Mouse (Mus musculus) hindbrain, postnatal 0 days (tissue): ENCODE measurements around the gene Drg2. TPM values are rescaled to one million over a fixed set of nuclear protein-coding genes. Genes with fewer than 3 reads are reported as not detected.

Experiments
- ATAC-seq: fragments of 200-750 bp; cut with Nextera tagmentation; 2 replicates; pipeline ENCODE4 v1.8.0; 2017; ENCODE audit warnings: mild to moderate bottlenecking, moderate TSS enrichment, moderate library complexity
- DNase-seq: peaks from one replicate; pipeline ENCODE4 v3.0.0-alpha.2; 2015; ENCODE audit warnings: low spot score
- H3K27ac ChIP-seq: fragments of 300-500 bp; sonication (generic); 2 replicates; pipeline ENCODE4 v1.5.1; 2014; ENCODE audit warnings: mild to moderate bottlenecking
- H3K27me3 ChIP-seq: fragments of 300-500 bp; sonication (generic); 2 replicates; pipeline ENCODE4 v1.6.1; 2014; ENCODE audit warnings: low read length, mixed read lengths; ENCODE audit not compliant: insufficient read depth
- H3K36me3 ChIP-seq: fragments of 300-500 bp; sonication (generic); 2 replicates; pipeline ENCODE4 v1.6.1; 2014; ENCODE audit warnings: low read length, mixed read lengths; ENCODE audit not compliant: insufficient read depth
- H3K4me1 ChIP-seq: fragments of 300-500 bp; sonication (generic); 2 replicates; pipeline ENCODE4 v1.6.1; 2014; ENCODE audit warnings: antibody characterized with exemption, low read length, mixed read lengths; ENCODE audit not compliant: insufficient read depth
- H3K4me2 ChIP-seq: fragments of 300-500 bp; sonication (generic); 2 replicates; pipeline ENCODE4 v1.6.1; 2014; ENCODE audit warnings: low read depth, mild to moderate bottlenecking, low read length, moderate library complexity, mixed read lengths
- H3K4me3 ChIP-seq: fragments of 300-500 bp; sonication (generic); 2 replicates; pipeline ENCODE4 v1.5.1; 2014; ENCODE audit warnings: low read length
- H3K9ac ChIP-seq: fragments of 300-500 bp; sonication (generic); replicated peaks from 2 replicates; pipeline ENCODE4 v1.6.1; 2014; ENCODE audit warnings: mild to moderate bottlenecking, low read length, moderate library complexity, mixed read lengths
- H3K9me3 ChIP-seq: fragments of 300-500 bp; sonication (generic); 2 replicates; pipeline ENCODE4 v1.6.1; 2016; ENCODE audit warnings: low read length, mixed read lengths
- CTCF ChIP-seq: IDR thresholded peaks from 2 replicates; pipeline ENCODE4 v1.5.1; 2016; ENCODE audit warnings: antibody characterized with exemption, control low read depth, low read depth
- WGBS: fragments of 180-500 bp; shearing (Covaris S2); extraction: QIAGEN DNeasy Blood & Tissue Kit; methylation state at CpG from one replicate; pipeline ENCODE4 v1.1.7; 2014; 5-methylcytosine and 5-hydroxymethylcytosine counted together
- polyA plus RNA-seq: library from polyadenylated mRNA; unstranded; fragments of >200 nt; fragmentation: Nextera tagmentation; extraction: Ambion mirVana; gene quantifications from 2 replicates; pipeline ENCODE4 v1.2.1, GENCODE M21; 2015
- total RNA-seq: library from RNA; depleted of rRNA; stranded (reverse); fragments of >200 nt; gene quantifications from 2 replicates; pipeline ENCODE4 v1.2.3, GENCODE M21; 2014; rRNA removed

Drg2 gene
- total and polyA plus RNA-seq, 2 experiments from 2014 or later = 82.2 to 93.9 TPM

GRCm38 (mm10) chr11:60512520-60512919 lies 58.1 kb downstream of the Drg2 start:
- TF ChIP-seq CTCF = peak; percentile 12; the same call in 1 of the 2 replicates
- no peak overlapping the region for H3K4me3 ChIP-seq
- H3K27me3 ChIP-seq = no peaks in the 10 kb centered on the region
- no peak overlapping the region for H3K27ac ChIP-seq
- H3K9ac ChIP-seq = no peak overlapping the region
- 0 out of 2 replicates have a peak, but pooled peaks cover 5% of the 10 kb centered on the region for H3K4me1 ChIP-seq
- no peak overlapping the region for H3K4me2 ChIP-seq
- ATAC-seq (no peak), DNase-seq (no peak)
- H3K36me3 ChIP-seq = no peaks in the 10 kb centered on the region
- WGBS = 79% methylated on average over 2 of the region's 2 CpGs
- H3K9me3 ChIP-seq = no peaks in the 10 kb centered on the region

- H3K4me3 ChIP-seq = no peak overlapping the region
- H3K9me3 ChIP-seq = no peaks in the 10 kb centered on the region
- H3K27ac ChIP-seq = no peak overlapping the region
- no peaks in the 10 kb centered on the region for H3K27me3 ChIP-seq
- H3K4me2 ChIP-seq = no peak overlapping the region
- no peaks in the 10 kb centered on the region for H3K4me1 ChIP-seq
- H3K9ac ChIP-seq = no peak overlapping the region
- WGBS = 82% methylated on average over 2 of the region's 2 CpGs
- ATAC-seq (no peak), DNase-seq (no peak)
- H3K36me3 ChIP-seq = no peaks in the 10 kb centered on the region
- TF ChIP-seq CTCF = no peak
Observed at GRCm38 (mm10) chr11:60514941-60515340, 60.5 kb downstream of the Drg2 start.

- no peak for DNase-seq
- H3K27me3 ChIP-seq = no peaks in the 10 kb centered on the region
- no peaks in the 10 kb centered on the region for H3K9me3 ChIP-seq
- no peak overlapping the region for H3K9ac ChIP-seq
- no peaks in the 10 kb centered on the region for H3K36me3 ChIP-seq
- H3K27ac ChIP-seq = no peak overlapping the region
- H3K4me3 ChIP-seq = no peak overlapping the region
- TF ChIP-seq CTCF = no peak
- WGBS = 74% methylated on average over 4 of the region's 4 CpGs
- no peak overlapping the region for H3K4me2 ChIP-seq
- H3K4me1 ChIP-seq = no peaks in the 10 kb centered on the region
- ATAC-seq = no peak
Observed at GRCm38 (mm10) chr11:60518305-60518704, 63.9 kb downstream of the Drg2 start.

Other genes with a start within 250 kb of the Drg2 start
- 163 and 169 TPM in 2 replicates for gene Srebf1, start 232.0 kb upstream of the Drg2 start, total RNA-seq
- gene Srebf1, start 232.0 kb upstream of the Drg2 start, polyA plus RNA-seq = 50.6 and 59.5 TPM in 2 replicates
- gene Tom1l2, start 101.7 kb upstream of the Drg2 start, total RNA-seq = 109 and 124 TPM in 2 replicates
- gene Tom1l2, start 101.7 kb upstream of the Drg2 start, polyA plus RNA-seq = 44.7 and 48.2 TPM in 2 replicates
- gene Drc3, start 101.3 kb upstream of the Drg2 start, total RNA-seq = 8.4 and 12.4 TPM in 2 replicates
- gene Drc3, start 101.3 kb upstream of the Drg2 start, polyA plus RNA-seq = 6.8 and 7.9 TPM in 2 replicates
- 29.8 and 31.1 TPM in 2 replicates for gene Gid4, start 37.4 kb upstream of the Drg2 start, total RNA-seq
- 19.7 and 20.4 TPM in 2 replicates for gene Gid4, start 37.4 kb upstream of the Drg2 start, polyA plus RNA-seq
- 29.2 and 63.4 TPM in 2 replicates for gene Atpaf2, start 36.1 kb upstream of the Drg2 start, total RNA-seq
- gene Atpaf2, start 36.1 kb upstream of the Drg2 start, polyA plus RNA-seq = 45.8 and 48.4 TPM in 2 replicates
- 0.25 and 0.31 TPM in 2 replicates for gene Myo15, start 14.7 kb downstream of the Drg2 start, total RNA-seq
- gene Myo15, start 14.7 kb downstream of the Drg2 start, polyA plus RNA-seq = 0.30 and 0.35 TPM in 2 replicates
- gene Alkbh5, start 81.8 kb downstream of the Drg2 start, total RNA-seq = 34.1 and 42.4 TPM in 2 replicates
- 23.1 and 23.6 TPM in 2 replicates for gene Alkbh5, start 81.8 kb downstream of the Drg2 start, polyA plus RNA-seq
- gene Llgl1, start 245.1 kb downstream of the Drg2 start, total RNA-seq = 60.2 and 75.5 TPM in 2 replicates
- gene Llgl1, start 245.1 kb downstream of the Drg2 start, polyA plus RNA-seq = 35.2 and 36.7 TPM in 2 replicates